Mouse (Mus musculus): ENCODE measurements around the gene Pagr1b.
A peak's percentile ranks its signal among the peaks of the same experiment; 100 is the strongest.

GRCm38 (mm10) chr7:127026161-127026600 is 9.9 kb upstream of the Pagr1b start:
- TF ChIP-seq POLR2A (IDR thresholded peaks at IDR 0.05; ENCODE audit: borderline replicate concordance, extremely low read depth, low read depth, low read length) = peak; percentile 17; the same call in 1 of the 2 replicates
- no peak for TF ChIP-seq CTCF (IDR thresholded peaks at IDR 0.05; ENCODE audit: insufficient read depth, low read length)
